Mouse (Mus musculus) lung, postnatal 10 days (tissue): ENCODE results near the gene Stac2.

Experiments
- DNase-seq: peaks from one replicate; pipeline ENCODE4 v3.0.0; 2021

Gene Stac2

DNA sequence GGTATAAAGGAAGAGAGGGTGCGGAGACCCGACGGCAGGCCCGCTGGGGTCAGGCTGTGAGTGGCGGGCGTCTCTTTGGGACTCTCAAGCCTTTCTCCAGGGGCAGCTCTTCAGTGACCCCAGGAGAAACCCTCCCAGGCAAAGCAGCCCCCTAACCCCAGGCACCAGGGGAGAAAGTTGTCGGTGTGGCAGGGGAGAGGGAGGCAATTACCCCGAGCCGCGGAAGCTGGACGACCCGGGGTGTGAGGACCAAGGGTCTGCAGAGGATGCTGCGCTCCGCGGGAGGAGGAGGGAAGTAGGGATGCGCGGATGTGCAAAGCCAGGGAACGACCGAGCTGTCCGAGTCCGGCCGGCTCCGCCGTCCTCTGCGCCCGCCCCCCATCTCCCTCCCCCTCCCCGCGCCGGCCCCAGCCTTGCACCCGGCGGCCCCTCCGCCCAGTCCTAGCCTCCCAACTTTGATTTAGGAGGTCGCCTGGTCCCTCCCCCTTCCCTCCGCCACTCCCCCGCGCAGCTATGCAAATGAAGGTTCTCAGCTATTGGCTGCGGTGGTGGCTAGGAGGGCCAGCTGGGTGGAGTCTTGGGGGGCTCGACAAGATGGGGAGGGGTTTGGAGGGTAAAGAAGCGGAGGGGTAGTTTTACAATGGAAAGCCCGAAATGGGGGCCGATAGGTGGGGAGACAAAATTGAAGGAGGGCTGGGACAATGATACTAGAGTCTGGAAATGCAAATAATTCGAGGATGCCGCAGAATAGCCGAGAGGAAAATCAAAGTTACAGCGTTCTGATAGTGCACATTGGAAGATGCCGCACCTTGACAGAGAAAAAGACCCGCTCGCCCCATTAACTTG is at the start of gene Stac2:
Stac2 (minus strand) TSS at position 474 of the 846 bp plus-strand sequence.
- DNase-seq, result peak; percentile 83

DNA sequence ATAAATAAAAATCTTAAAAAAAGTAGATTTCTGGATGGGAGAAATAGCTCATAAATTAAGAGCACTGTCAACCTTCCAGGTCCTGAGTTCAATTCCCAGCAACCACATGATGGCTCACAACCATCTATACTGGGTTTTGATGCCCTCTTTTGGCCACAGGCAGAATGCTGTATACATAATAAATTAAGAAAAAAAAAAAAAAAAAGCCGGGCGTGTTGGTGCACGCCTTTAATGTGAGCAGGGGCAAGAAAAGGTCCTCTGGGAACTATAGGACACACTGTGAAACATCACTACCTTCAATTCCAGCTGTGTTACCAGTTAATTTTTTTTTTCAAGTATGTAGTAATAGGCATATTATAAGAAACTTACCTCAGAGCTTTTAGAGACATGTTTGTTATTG is 48.1 kb upstream of the Stac2 start:
- DNase-seq, result no peak

DNA sequence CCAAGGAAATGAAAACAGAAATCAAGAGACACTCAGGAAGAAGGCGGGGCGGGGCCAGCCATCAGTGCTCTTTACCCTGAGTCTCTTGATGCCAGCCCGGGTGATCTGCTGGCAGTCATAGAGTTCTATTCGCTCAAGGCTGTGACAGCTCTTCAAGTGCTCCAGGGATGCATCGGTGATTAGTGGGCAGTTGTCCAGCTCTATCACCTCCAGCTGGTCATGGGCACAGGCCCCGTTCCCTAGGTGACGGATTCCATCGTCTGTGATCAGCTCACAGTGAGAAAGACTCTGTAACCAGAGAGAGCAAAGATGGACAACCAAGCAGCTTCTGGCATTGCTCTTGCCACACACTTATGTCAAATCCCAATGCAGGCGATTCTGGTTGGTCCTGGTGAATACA is 37.3 kb upstream of the Stac2 start:
- no peak for DNase-seq

DNA sequence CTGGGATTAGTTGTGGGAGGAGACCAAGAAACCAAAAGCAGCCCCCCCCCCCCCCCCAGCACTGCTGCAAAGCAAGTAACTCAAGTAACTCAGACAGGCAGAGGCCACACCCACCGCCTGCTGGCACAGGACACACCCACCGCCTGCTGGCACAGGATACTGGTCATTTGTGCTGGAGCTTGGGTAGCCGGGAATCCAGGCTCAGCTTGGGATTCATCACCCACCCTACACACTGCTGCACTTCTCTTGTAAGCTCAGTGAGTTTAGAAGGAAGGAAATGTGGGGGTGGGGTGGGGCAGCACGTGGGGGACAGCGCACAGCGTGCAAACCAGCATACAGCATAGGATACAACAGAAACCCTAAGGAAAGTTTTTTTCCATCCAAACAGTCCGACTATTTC is 35.0 kb upstream of the Stac2 start:
- DNase-seq, result peak; percentile 72

- no peak for DNase-seq
Observed at GRCm38 (mm10) chr11:98086574-98086973, 33.3 kb upstream of the Stac2 start.

GRCm38 (mm10) chr11:98086141-98086540 is 32.9 kb upstream of the Stac2 start:
- DNase-seq, result no peak

DNA sequence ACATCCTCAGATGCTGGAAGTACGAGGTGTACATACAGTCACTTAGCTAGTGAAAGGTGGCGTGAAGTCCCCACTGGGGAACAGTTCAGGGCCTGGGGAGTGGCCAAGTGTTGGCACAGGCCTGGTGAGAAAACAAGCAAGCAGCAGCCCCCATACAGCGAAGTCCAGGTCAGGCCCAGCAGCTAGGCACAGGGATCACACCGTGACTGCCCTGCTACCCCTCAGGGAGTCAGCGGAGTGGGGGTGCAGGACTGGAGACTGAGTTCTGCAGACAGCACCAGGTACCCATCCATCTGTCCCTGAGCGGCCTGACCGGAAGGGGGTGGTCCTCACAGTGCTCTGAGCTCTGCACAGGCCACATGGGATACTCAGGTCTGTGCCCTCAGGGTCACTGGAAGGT is 29.5 kb upstream of the Stac2 start:
- no peak for DNase-seq

GRCm38 (mm10) chr11:98080450-98080849 is 27.2 kb upstream of the Stac2 start:
- DNase-seq, result no peak

- no peak for DNase-seq
Observed at GRCm38 (mm10) chr11:98077086-98077485, 23.8 kb upstream of the Stac2 start.

- DNase-seq, result peak; percentile 93
Observed at GRCm38 (mm10) chr11:98075195-98075808, 22.0 kb upstream of the Stac2 start.

GRCm38 (mm10) chr11:98073442-98073841 is 20.2 kb upstream of the Stac2 start:
- no peak for DNase-seq

DNA sequence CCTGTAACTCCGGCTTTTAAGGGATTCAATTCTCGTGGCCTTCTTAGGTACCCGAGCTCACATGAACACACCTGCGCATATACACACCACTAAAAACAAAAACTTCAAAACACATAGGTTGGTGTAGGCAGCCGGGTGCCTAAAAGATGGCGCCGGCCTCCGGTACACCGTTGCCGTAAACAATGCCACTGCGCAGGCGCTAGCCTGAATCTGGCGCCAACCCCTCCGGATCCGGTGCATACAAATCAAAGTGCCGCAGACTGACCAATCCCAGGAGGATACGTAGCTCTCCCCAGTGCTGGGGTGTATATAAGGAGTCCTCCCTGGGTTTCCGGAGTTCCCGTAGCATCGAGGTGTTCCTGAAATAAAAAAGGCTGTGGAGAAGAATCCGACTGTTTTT is 14.0 kb upstream of the Stac2 start:
- DNase-seq, result no peak

DNA sequence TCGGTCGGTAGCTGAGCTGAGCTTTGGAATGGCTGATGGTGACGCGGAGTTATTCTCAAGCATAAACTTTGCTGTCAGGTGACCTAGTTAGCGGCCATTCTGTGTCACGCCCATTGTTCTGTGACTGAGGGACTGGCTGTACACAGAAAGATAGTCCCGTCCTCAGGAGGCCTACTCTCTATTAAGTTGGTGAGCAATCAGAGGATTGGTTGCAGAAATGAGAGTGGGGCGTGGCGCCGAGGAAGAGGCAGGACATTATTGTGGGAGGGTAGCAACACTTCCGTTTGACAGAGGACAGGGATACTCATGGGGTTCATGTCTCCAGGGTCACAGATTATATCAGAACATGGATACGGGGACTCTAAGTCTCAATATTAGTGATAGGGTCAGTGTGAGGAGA is 12.9 kb upstream of the Stac2 start:
- no peak for DNase-seq

DNA sequence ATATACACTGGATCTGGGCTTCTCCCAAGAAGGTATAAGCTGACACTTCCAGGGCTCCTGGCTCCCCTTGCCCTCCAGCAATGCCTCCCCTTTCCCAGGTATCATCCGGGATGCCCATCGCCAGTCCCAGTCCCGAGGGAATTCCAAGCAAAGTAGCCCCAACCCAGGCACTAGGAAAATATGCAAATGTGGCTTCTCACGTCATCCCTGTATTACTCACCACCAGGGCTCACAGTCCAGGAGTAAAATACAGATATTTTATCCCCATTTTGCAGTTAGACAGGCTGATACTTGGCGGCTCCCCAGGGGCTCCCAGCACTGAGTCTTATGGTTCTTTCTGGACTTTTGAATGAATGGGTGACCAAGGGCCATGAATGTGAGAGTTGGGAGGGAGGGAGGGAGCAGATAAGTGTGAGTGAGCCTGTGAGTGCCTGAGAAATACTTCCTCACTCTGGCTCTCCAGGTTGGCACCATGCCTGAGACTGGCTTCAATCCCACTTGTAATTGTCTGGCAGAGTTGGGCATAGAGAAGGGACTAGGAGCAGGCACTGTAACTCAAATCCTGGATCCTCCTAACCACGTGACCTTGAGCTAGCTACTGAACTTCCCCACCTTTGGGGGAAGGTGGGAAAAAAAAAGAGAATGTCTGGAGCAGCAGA is 8.8 kb upstream of the Stac2 start:
- DNase-seq, result peak; percentile 72

DNA sequence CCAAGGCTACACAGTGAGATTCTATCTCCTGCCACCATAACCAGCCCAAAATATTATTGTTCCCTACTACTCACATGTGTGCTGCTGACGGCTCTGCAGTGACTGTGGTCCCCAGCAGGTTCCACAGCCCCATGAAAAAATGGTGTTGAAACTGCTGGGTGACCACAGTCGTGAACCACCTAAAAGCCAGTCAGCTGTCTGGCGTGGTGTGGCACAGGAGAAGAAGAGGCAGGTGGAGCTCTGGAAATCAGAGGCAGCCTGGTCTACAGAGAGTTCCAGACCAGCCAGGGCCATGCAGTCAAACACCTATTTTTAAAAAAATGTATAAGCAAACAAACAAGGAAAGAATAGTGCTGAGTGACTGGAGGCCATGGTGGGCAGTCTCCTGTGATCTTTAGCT is 8.2 kb upstream of the Stac2 start:
- no peak for DNase-seq

- DNase-seq, result no peak
Observed at GRCm38 (mm10) chr11:98060104-98060692, 6.9 kb upstream of the Stac2 start.

DNA sequence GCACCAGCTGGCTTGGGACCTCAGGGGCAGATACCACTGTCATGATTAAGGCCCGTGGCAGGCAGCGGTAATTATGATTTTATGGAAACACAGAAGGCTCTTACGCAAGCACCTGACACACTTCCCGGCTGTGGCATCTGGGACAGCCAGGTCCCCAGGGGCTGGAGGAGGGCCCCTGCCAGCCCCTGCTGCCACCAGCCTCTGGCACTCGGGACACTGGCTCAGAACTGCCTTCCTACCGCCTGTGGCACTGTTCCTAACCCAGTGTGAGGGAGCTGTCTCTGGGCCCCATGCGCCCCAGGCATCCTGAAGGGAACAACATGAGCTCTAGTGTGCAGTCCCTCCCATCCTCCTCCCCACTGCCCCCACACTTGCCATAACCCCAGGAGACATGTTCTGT is 6.4 kb upstream of the Stac2 start:
- DNase-seq, result no peak

DNA sequence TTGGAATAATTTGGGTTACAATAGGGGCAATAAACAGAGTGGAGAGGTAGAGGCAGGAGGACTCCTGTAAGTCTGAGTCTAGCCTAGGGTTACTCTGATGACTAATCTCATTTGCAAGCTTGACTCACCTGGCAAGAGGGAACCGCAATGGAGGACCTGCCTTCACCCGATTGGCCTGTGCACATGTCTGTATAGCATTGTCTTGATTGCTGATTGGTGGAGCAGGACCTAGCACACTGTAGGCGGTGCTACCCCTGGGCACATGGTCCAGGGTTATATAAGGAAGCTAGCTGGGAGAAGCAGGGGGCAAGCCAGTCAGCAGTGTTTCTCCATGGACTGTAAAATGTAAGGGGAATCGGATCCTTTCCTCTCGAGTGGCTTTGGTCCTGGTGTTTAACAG is 4.7 kb upstream of the Stac2 start:
- no peak for DNase-seq

- no peak for DNase-seq
Observed at GRCm38 (mm10) chr11:98057466-98057865, 4.2 kb upstream of the Stac2 start.

DNA sequence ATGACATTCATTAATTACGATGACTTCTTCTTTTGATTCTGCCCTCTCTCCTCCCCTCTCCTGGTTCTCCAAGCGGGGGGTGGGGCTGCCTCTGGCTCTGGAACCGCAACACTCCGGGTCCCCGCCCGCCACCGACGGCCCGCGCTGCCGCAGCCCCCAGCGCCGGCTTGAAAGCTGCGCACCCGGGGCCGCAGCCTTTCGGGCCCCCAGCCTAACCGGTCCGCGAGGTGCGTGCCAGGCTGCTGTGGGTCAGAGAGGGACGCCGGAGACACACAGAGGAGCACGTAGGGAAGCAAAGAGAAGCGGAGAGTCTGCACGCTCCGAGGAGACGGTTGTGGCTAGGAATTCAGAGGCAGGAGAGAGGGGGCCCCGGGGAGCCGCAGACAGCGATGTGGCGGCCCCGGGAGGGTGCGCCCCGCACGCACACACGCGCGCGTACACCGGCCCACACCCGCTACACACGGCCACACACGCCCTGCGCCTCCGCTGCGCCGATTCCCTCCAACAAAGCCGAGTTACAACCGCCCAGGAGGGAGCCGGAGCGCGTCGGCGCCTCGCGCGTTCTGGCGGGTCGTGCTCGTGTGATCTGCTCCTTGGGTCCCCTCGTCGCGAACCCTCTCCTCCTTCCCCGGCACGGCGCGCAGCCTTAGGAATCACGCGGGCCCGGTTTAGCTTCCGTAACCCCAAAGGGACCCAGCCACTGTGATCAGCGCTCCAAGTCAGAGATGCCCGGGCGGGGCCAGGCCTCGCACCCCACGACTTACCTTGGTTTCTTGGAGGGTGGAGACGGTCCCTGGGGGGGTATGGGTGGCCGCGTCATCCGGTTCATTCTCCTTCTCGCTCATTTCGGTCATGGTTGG is 903 bp downstream of the Stac2 start:
- DNase-seq, result no peak

- no peak for DNase-seq
Observed at GRCm38 (mm10) chr11:98051611-98052128, 1.6 kb downstream of the Stac2 start.

GRCm38 (mm10) chr11:98050940-98051339 is 2.3 kb downstream of the Stac2 start:
- no peak for DNase-seq

GRCm38 (mm10) chr11:98050520-98050815 is 2.8 kb downstream of the Stac2 start:
- DNase-seq, result no peak
